Mouse (Mus musculus) left cerebral cortex, adult 2 months (tissue): ENCODE data around the gene Ryk. TPM values are rescaled to one million over a fixed set of nuclear protein-coding genes. Genes with fewer than 3 reads are reported as not detected.
"Not testable (repeated sequence)": the region's sequence is repeated elsewhere in the genome, so short reads cannot be mapped to it uniquely, and the experiment has no call there.

Experiments used
- DNase-seq, 2 experiments: peaks; one replicate each; pipeline ENCODE4 v3.0.0; 2021 to 2022; ENCODE audit warnings: low spot score in 2 of 2, mixed read lengths in 1 of 2; ENCODE audit errors: extremely low spot score in 1 of 2
- H3K27ac ChIP-seq: fragments of 200-600 bp; 2 replicates; pipeline ENCODE4 v1.8.1; 2022
- H3K4me3 ChIP-seq: fragments of 200-600 bp; 2 replicates; pipeline ENCODE4 v1.8.1; 2022
- CTCF ChIP-seq: fragments of 200-600 bp; IDR thresholded peaks from 2 replicates; pipeline ENCODE4 v1.8.1; 2022; ENCODE audit warnings: antibody characterized with exemption, mild to moderate bottlenecking, moderate library complexity
- intact Hi-C: fragments of 180-260 bp; cut with DNase I; formaldehyde crosslinking; loops from one replicate; pipeline ENCODE4 v1.15.1; 2025
- total RNA-seq, 2 experiments: library from RNA; stranded (reverse); gene quantifications; 2 replicates each; pipeline ENCODE4 v1.2.3; 2021

Gene Ryk
- total RNA-seq, 2 experiments from 2014 or later, result 35.4 to 42.5 TPM

DNA sequence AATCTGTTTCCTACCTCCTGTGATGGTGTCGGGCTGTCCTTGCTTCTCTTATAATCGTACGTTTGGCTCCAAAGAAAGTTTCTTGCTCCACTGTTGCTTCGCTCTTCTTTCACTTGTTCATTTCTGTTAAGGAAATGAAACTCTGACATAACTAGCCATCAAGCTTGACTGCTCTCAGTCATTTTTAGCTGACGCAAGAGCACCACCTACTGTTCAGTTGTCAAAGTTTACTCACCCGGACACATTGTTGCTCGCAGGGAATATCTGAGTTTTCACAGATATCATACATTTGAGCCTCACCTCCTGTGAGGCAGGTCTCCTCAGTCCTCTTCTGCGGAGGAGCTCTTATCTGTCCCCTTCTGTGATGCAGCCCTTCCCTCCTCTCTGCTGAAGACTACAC, 44.8 kb downstream of the Ryk start:
- intact Hi-C loops, result no loop called here
- Histone ChIP-seq H3K27ac (no peak overlapping the region), H3K4me3 (no peak overlapping the region)
- TF ChIP-seq CTCF, result peak; percentile 71
- peak; percentile 36 to 52 for DNase-seq

GRCm38 (mm10) chr9:102884703-102885102, 50.0 kb downstream of the Ryk start:
- intact Hi-C loops, result no loop called here
- H3K27ac ChIP-seq, result no peak overlapping the region
- TF ChIP-seq CTCF, result no peak
- no peak for DNase-seq
- H3K4me3 ChIP-seq, result no peak overlapping the region

DNA sequence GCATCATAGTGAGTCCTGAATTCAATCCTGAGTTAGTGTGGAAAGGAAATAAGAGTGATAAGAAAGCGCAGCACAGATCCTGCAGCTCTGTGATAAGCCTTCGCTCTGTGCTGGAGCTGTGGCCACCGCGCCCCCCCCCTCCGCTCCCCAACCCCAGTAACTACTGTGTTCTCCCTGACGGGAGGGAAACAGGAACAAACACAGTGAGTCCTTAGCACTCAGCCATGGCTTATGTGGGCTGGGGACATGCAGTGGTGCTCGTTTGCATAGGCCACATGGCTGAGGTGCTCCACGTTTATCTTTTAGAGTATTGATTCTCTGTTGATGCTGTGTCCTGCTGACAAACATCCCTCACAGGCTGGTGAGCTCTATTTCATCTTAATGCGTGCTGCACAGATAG, 55.4 kb downstream of the Ryk start:
- H3K4me3 ChIP-seq, result no peak overlapping the region
- no peak for DNase-seq
- no peak for TF ChIP-seq CTCF

GRCm38 (mm10) chr9:102892480-102893355, 58.0 kb downstream of the Ryk start:
- no peak for TF ChIP-seq CTCF
- Histone ChIP-seq H3K4me3 (no peak overlapping the region), H3K27ac (no peak overlapping the region)
- no peak for DNase-seq
- intact Hi-C loops, result no loop called here

More for the DNA sequence above, 55.4 kb downstream of the Ryk start:
- H3K27ac ChIP-seq, result no peak overlapping the region
- intact Hi-C loops, result no loop called here

DNA sequence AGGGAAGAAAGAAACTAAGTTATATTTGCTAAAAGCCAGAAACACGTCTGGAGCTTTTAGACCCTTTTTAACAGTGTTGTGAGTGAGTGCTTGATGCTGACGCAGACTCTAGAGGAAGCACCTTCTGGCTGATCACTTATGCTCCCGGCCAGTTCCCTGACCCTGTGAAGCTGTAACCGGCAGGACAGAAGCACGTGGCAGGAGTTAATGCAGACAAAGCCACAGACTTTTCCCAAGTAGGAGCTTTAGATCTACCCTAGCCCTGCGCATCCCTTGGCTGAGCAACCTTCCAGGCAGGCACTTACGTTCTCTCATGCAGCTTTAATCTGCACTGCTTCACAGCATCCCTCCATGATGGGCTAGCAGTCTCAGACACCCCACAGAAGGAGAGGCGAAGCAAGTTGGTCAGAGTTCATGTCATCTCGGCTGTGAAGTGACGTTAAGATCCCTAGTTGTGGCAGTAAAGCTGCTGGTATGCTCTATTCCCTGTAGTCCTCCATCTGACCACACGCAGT, 58.7 kb downstream of the Ryk start:
- intact Hi-C loops, result no loop called here

DNA sequence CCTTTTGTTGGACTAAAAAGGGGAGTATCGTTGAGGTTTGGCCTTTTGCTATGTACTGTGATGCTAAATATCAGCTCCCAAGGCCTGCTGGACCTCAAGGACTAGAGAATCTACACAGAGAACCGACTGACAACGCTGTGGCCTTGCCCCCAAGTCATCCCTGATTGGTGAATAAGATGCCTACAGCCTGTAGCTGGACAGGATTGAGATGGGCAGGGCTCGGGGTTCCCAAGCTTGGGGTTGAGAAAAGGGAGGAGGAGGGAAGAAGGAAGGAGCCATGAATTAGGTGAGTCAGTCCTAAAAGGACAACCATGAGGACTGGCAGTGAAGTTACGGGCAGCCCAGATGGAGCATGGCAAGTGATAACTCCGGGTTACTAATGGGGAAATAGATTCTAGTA, 65.2 kb downstream of the Ryk start:
- no peak overlapping the region for H3K27ac ChIP-seq
- no peak for TF ChIP-seq CTCF
- intact Hi-C loops, result no loop called here
- no peak overlapping the region for H3K4me3 ChIP-seq
- DNase-seq, result no peak

More for the DNA sequence above, 58.7 kb downstream of the Ryk start:
- TF ChIP-seq CTCF, result no peak
- Histone ChIP-seq H3K27ac (no peak overlapping the region), H3K4me3 (no peak overlapping the region)
- no peak for DNase-seq

GRCm38 (mm10) chr9:102902308-102902707, 67.6 kb downstream of the Ryk start:
- TF ChIP-seq CTCF, result no peak
- no peak overlapping the region for H3K4me3 ChIP-seq
- no peak for DNase-seq
- intact Hi-C loops, result no loop called here
- no peak overlapping the region for H3K27ac ChIP-seq

GRCm38 (mm10) chr9:102904952-102905351, 70.2 kb downstream of the Ryk start:
- no peak for TF ChIP-seq CTCF
- Histone ChIP-seq H3K27ac (no peak overlapping the region), H3K4me3 (no peak overlapping the region)
- intact Hi-C loops, result no loop called here
- DNase-seq, result no peak

DNA sequence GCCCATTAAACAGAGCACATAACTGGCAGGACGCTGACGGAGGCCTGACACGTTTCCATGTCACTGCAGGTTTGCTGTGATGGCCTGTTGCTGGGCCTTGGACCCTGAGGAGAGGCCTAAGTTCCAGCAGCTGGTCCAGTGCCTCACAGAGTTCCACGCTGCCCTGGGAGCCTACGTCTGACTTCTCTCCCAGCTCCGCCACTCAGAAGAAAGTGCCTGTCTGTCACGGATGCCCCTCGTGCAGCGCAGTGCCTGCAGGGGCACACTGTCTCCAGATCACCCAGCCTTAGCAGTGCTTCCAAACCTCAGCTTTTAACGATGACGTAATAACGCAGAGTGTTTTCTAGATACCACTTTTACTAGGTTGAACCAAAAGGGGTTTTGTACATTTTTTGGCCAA, 72.1 kb downstream of the Ryk start:
- no peak for TF ChIP-seq CTCF
- intact Hi-C loops, result no loop called here

DNA sequence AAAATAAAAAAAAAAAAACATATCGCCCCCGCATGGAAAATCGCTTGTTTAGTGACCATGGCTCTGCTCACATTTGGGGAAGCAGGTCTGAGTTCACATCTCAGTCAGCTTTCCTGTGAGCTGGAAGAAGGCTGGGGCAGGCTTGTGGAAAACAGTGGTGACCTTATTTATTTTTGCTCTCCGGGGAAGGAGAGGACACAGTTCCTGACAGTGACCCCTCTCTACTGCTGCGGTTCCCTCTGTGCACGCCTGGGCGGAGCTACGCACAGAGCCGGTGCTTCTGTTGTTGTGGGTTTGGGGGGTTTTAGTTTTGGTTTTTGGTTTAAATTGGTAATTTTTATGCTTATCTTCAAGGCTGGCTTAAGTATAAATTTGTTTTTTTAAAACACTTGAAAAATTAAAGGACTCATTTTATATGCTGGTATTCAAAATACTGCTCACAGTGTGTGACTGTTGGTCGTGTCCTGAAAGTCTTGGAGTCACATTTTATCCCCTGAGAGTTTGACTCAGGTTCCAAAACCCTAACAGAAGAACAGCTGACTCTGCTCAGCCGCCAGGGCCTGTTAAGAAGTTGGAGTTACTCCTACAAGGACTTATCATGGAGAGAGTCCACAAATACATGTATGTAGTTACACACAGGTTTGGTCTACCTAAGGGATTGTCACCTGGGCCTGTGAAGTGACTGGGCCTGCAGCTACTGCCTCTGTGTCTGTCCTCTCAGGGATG, 73.0 kb downstream of the Ryk start:
- no peak for TF ChIP-seq CTCF
- intact Hi-C loops, result no loop called here
- no peak overlapping the region for H3K27ac ChIP-seq
- no peak for DNase-seq
- H3K4me3 ChIP-seq, result no peak overlapping the region

More for the DNA sequence above, 72.1 kb downstream of the Ryk start:
- no peak overlapping the region for H3K4me3 ChIP-seq
- DNase-seq, result no peak
- H3K27ac ChIP-seq, result no peak overlapping the region

- no peak overlapping the region for H3K4me3 ChIP-seq
- DNase-seq, result no peak
- H3K27ac ChIP-seq, result no peak overlapping the region
- intact Hi-C loops, result loop anchor here (10.0 kb wide), 1 partner anchor 393 kb away; the partner anchor contains the start of genes 1300017J02Rik and Topbp1
- TF ChIP-seq CTCF, result no peak
Measured at GRCm38 (mm10) chr9:102911526-102911925, 76.8 kb downstream of the Ryk start.

DNA sequence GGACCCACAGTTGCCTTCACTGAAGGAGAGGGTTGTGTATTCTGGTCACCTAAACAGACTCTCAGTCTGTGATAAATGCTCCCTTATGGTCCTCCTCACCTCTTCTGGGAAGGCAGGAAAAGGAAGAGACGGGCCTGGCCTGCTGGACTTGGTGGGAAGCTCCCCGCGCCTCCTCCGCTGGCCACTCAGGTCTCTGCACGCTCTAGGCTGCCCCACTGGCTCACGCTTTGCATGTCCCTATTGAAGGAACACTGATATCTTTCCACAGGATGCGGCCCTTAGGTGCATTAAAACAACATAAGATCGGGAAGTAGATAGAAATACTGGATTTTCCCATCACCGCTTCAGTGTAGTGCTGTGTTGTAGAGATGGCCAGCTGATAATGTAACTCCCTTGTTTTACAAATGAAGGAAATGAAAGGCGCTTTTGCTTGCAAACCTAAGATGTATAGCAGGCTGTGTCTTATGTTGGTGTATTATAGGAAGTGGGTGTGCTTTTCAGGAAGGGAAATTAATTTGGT, 77.9 kb downstream of the Ryk start:
- Histone ChIP-seq H3K27ac (no peak overlapping the region), H3K4me3 (no peak overlapping the region)
- no peak for TF ChIP-seq CTCF
- intact Hi-C loops, result loop anchor here (10.0 kb wide), 1 partner anchor 392 kb away; the partner anchor contains the start of genes 1300017J02Rik and Topbp1
- DNase-seq, result no peak

DNA sequence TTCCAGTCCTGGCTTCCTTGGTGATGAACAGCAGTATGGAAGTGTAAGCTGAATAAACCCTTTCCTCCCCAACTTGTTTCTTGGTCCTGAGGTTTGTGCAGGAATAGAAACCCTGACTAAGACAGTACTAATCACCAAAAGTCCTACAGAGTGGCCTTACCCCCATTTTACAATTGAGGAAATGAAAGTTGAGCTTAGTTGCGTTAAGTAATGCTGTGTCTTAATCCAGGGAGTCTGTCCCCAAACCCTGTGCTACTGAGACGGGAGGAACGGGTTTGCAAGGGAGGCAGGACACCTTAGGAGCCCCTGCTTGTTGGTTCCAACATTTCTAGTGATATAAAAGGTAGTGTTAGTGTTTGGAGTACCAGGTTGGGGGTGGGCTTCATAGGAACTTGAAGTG, 78.9 kb downstream of the Ryk start:
- H3K27ac ChIP-seq, result not testable (repeated sequence)
- intact Hi-C loops, result loop anchor here (10.0 kb wide), 1 partner anchor 391 kb away; the partner anchor contains the start of genes 1300017J02Rik and Topbp1

More for the DNA sequence above, 78.9 kb downstream of the Ryk start:
- DNase-seq, H3K4me3 ChIP-seq: not testable (repeated sequence)
